Mouse (Mus musculus): ENCODE data around the gene Psmb7. TPM values are rescaled to one million over a fixed set of nuclear protein-coding genes. Genes with fewer than 3 reads are reported as not detected.

Gene Psmb7
- polyA plus RNA-seq, 1 experiment = 28.4 TPM

DNA sequence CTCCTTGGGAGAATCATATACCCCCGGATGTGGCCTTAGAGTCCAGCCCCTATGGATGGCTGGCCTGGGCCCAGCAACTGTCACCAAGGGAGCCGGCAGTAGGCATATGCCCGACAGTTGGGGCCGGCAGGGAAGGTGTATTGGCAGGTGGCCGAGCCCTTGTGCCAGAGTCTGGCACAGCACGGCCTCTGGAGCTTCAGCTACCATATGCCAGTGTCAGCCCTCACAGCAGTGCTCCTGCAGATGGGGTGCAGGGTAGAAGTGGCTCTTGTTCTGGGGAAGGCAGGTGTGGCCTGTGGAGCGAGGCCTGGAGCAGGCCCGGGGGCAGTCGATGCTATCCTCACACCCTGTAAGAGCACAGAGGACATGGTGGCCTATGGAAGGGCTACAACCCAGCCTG is 104.2 kb downstream of the Psmb7 start:
- no peak overlapping the region for H3K4me3 ChIP-seq (ENCODE audit: low read depth, low read length)
- no peak overlapping the region for H3K27ac ChIP-seq (ENCODE audit: insufficient read depth, low read depth, low read length)
- no peak for TF ChIP-seq CTCF (IDR thresholded peaks at IDR 0.05; ENCODE audit: extremely low read depth, insufficient read length, insufficient replicate concordance, low read depth, low read length)
- TF ChIP-seq POLR2A (IDR thresholded peaks at IDR 0.05; ENCODE audit: low read depth, low read length) = no peak
- 19% methylated on average over 9 of the region's 9 CpGs for WGBS
- H3K4me1 ChIP-seq (ENCODE audit: control insufficient read depth, insufficient read depth, insufficient read length, low read length) = peaks cover 73% of the 10 kb centered on the region
- H3K36me3 ChIP-seq (ENCODE audit: control insufficient read depth, insufficient read depth, low read length) = no peaks in the 10 kb centered on the region
- H3K27me3 ChIP-seq (ENCODE audit: control insufficient read depth, insufficient read depth, low read length) = no peaks in the 10 kb centered on the region

Other genes starting within 250 kb of the Psmb7 start
- 24.6 and 173 TPM in 2 replicates for gene Nek6, start 132.4 kb downstream of the Psmb7 start, polyA plus RNA-seq (2012; rRNA removed)
- gene Nr5a1, start 70.5 kb upstream of the Psmb7 start, polyA plus RNA-seq (2012; rRNA removed) = 0.08 and 0.15 TPM in 2 replicates

Data from small intestine, adult 2 months (tissue).